Mouse (Mus musculus) layer of hippocampus, postnatal 10 days (tissue): ENCODE results near the gene Cadps. TPM values are rescaled to one million over a fixed set of nuclear protein-coding genes. Genes with fewer than 3 reads are reported as not detected.

Source experiments
- DNase-seq, 2 experiments: peaks; one replicate each; pipeline ENCODE4 v3.0.0; 2021; ENCODE audit warnings: low spot score in 2 of 2
- total RNA-seq, 2 experiments: library from RNA; stranded (reverse); gene quantifications; 2 replicates each; pipeline ENCODE4 v1.2.3; 2021

The Cadps gene
- total RNA-seq, 2 experiments from 2014 or later = 239 to 248 TPM

DNA sequence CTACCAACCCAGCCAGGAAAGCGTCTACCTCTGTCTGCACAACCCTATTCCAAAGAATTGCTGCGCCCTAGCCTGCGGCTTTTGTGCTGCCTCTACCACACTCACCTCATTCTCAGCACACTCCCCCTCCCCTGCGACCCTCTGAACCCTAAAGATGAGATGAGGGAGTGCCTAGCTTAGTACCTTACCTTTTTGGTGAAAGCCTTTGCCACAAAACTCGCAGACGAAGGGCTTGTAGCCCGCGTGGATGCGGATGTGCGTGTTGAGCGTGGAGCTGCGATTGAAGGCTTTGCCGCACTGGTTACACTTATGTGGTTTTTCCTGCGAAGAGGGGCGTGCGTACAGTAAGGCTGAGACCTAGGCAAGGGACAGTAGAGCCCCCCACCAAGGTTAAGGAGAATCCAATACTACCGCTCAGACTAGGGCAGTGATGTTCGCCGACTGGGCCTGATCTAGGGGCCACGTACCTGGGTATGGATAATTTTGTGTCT is 479.4 kb downstream of the Cadps start:
- peak; percentile 52 to 59 for DNase-seq

DNA sequence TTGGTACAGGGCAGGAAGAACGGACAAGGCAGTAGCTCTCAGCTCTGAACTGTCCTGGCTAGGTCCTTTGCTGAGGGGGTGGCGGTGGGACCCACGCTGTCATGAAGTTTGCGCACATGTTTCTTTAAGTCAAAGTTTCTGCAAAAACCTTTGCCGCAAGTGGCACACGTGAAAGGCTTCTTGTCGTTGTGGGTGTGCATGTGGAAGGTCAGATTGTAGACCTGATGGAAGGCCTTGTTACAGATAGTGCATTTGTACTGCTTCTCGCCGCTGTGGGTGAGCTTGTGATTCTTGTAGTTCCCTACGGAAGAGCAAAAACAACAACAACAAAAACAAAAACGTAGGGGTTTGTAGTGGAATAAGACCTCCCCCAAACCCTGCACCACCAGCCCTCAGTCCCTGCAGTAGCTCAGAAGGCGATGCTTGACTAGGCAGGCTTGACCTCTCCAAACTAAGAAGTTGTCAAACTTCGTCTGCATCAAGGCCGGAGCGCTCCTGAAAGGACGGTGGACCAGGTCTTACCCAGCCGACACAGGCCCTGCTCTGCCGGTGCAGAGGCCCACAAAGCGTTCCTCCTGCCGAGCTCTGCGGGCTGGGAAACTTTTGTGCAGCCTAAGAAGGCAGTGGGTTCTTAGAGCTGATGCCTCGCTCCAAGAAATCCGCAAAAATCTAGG is 480.3 kb downstream of the Cadps start:
- DNase-seq = peak; percentile 49 to 53

DNA sequence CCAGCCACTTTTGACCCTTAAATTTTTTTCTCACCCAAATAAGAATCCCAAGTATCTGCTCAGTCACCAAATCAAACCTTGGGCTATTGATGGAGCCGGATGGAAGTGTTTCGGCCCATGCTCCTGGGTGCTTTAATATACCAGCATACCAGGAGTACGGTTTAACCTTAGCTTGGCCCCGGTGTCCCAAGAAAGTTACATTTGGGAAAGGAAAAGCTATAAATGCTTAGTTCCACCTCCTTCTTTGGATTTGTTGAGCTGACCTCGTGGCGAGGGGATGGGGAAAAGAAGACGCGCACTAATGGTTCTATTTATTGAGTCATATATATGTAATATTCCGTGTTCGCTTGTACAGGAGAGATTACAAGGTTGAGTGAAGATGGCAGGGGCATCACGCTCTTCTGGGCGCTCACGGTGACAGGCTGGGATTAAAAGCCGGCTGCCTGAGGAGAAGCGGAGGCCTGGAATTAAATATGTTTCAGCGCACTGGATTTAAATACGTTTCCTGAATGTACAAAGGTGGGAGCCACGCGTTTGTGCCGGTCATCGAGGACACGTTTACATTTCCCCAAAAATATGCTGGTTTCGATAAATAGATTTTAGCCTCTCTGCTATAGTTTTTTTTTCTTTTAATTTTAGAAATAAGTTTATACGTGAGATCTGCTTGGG is 481.0 kb downstream of the Cadps start:
- DNase-seq = peak in 1 of 2 experiments; percentile 35

DNA sequence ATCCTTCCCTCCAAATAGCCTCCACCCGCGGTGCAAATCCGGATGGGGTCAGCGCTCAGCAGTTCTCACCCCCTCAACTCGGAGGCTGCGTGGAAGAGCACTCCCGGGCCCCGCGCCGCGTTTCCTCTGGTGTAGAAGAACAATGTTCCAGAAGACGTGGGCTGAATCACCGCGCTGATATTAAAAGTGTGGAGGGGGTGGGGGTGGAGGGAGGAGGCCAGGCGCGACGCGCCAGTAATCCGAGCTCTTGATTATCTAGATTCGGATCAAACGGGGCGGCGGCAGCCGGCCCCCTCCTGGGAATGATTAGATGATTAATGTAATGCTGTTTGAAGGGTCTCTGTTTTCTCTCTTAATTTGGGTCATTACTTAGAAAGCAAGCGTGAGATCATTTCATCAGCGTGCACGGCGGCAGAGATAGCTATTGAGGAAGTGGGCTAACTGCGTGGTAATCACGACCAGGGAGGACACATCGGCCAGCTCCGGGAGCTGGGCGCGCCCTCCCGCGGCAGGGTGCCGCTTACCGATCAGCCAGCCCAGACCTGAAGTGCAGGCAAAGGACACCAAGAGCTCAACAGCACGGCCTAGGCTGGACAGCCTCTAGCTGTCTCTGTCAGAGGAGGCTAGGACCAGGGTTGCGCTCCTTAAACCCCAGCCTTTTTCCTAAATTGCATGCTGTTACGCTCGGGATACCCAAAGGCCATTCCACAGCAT is 481.6 kb downstream of the Cadps start:
- peak; percentile 61 to 67 for DNase-seq

DNA sequence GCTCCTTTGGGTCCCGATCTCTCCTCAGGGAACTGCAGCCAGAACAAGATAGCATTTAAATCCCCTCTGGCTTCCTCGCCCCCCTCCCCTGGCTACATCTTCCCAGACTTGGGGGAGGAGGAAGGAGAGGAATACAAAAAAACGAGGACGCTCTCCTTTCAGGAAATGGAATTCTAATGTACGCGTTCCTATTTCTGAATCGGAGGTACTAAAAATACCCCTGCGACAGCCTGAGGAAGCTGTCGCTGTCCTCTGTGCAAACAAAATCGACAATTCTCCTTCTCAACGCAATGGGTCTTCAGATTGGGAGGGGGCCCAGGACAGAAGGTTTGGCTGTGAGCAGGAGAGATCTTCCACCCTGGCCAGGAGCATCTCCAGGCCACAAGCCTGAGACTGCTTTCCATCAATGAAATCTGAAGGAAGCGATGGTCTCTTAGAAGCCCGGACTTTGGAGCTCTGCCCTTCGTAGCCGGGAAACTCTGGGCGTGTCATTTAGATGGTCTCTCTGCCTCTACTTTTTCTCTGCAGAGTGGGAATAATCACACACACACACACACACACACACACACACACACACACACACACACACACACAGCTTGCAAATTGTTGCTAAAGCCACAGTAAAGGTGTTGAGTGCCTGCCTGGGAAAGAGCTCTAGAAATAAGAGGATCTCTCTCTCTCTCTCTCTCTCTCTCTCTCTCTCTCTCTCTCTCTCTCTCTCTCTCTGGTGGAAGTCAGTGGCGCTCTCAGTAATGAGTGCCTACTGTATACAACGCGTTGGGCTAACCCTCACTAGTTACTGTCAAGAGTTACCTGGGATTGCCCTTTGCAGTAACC is 482.4 kb downstream of the Cadps start:
- DNase-seq = peak; percentile 42 to 49

DNA sequence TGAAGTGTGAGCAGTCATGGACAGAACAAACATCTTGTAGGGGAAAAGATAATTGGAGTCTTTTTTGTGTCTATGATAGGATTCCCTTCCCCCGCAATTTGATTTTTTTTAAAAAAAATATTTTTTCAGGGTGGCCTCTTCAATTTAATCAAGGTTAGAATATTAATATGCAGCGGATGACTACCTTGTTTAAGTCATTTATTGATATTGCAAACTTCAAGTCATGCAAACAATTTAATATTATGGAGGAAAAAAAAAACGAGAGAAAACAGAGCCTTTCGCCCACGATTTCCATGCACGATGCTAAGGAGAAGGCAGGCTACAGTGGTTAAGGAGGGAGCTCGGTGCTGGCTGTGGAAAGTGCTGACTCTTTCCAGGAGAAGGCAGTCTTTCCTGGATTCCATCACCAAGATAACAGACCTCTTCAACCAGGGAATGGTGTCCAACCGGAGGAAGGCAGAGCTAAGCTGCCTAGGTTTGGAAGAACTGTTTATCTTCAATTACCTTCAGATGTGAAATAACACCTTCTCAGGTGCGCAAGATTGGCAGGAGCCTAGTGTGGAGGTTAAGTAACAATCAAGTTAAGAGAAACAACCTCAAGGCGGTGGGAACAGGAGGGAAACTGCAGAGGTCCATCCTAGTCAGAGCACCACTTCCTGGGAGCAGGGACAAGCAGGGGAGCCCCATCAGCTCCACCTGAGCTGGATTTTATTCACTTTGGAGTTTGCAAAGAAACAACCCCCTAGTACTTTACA is 483.9 kb downstream of the Cadps start:
- no peak for DNase-seq

DNA sequence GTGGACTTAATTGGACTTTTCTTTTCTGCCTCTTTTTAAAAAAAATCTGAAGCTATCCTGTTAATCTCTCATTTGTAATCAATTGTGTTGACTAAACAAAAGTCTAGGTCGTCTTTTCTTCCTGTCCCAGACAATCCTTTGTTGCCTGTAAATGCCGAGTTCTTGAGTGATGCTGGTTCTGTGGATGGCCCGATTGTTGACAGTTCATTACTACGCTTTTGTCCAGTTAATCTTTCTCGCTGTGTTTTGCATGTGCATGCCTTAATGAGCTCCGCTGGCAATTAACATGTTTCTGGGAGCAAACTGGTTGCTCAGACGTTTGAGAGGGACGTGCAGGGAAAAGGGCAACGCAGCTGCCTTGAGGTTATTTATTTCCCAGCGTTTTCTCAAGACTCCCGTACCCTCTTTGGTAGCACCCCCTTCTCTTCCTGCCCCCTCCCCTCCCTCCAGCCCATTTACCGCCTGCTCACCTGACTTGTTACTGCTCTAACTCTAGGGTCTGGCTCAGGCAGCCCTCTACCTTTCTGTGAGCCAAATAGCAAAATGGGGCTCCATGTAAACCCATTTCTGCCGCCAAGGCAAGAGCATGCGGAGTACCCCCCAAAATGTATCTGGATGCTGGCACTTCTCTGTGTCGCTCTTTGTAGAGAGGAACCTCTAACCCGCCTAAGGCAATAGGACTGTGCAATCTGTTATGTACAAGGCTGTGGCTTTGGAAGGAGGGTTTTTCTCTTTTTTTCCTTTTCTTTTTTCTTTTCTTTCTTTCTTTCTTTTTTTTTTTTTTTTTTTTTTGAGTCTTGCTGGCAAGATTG is 484.7 kb downstream of the Cadps start:
- DNase-seq = peak; percentile 49 to 50

DNA sequence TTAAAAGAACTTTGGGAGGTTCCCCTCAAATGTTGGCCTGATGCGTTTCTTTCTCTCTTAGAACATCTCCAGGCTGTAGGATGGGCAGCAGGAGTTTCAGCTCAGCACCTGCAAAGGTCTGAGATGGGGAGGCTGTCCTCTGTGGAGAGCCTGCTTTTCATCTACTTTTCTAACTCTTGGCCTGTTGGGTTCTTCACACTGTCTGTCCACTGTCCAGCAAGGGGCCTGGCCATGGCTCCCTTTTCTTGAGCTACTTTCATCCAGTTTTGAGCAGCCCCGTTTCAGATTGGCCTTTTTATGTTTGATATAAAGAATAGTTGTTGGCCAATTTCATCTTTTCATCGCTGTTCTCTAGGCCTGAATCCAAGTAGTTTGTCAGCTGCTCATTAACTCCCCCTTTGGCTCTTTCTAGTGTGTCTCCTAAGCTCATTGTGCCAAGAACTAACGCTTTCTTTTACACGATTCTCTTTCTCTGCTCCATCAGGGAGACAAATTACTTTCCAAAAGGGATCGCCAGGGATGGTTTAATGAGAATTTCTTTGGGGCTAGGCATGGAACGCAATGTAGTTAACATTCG is 485.4 kb downstream of the Cadps start:
- peak in 1 of 2 experiments; percentile 46 for DNase-seq

DNA sequence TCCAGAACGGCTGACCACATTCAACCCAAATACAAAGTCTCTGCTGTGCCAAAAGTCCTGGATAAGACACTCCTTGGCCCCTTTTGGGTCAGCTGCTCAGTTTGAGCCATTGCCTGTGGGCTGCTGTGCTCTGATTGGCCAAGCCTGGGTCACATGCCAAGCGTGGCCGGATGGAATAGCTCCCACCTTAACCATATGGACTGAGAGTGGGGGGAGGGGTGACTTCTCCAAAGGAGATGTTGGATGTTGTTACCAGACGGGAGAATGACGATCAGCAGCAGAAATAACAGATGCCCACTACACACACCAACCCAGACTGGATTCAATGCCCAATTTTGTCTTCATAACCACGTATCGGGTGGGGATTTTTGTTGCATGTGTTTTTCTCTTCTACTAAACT is 488.0 kb downstream of the Cadps start:
- peak; percentile 45 to 60 for DNase-seq

DNA sequence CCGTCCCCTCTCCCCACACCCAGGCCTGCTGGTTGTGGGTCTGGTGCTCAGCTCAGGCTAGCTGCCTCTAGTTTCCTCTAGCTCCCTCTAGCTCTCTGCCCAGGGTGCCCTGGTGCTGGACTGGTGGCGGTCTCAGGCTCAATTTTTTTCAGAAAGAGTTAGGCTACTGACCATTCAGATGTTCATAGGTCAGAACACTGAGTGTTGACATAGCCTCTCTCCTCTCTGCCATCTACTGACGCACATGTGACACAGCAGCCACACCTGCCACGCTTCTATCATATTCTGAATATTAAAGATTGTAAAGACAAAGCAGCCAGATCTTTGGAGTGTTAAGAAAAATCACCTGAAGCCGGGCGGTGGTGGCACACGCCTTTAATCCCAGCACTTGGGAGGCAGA is 489.3 kb downstream of the Cadps start:
- no peak for DNase-seq
